Comparison of ENCODE assay signal across 15 mouse cellular contexts in genomic region chr2:27390325-27390724, GRCm38 (mm10). TPM values are rescaled to one million over a fixed set of nuclear protein-coding genes. Genes with fewer than 3 reads are reported as not detected.
DNase-seq lines count a peak whose midpoint lies in the region; ATAC-seq and TF ChIP-seq lines count a peak whose summit lies in the region.
"Had no signal": no experiment of that assay in that cellular context is flagged by ENCODE, and none has a peak within 500 bp of the region (broad histone marks: within the 10 kb centered on the region; RNA-seq: fewer than 3 reads in every experiment).

No protein-coding gene starts in this region.

- peaks cover 7% of the 10 kb centered on the region; the same call in 1 of the 2 replicates for H3K36me3 ChIP-seq in heart, embryonic 10.5 days
- H3K36me3 ChIP-seq in heart, adult 2 months (ENCODE audit: control insufficient read depth, insufficient read depth, low read length), result no peaks in the 10 kb centered on the region
- no peaks in the 10 kb centered on the region for H3K36me3 ChIP-seq in lung, postnatal 0 days (ENCODE audit: insufficient read depth, low read length)
- H3K36me3 ChIP-seq: G1E had no signal

- no peaks in the 10 kb centered on the region for H3K9me3 ChIP-seq in heart, embryonic 10.5 days
- H3K9me3 ChIP-seq in lung, postnatal 0 days (ENCODE audit: low read length), result no peaks in the 10 kb centered on the region
- H3K9me3 ChIP-seq: G1E; midbrain, embryonic 12.5 days; neural tube, embryonic 13.5 days had no signal

- no peak for TF ChIP-seq EP300 in heart, adult 2 months (IDR thresholded peaks at IDR 0.05; ENCODE audit: insufficient read depth, low read depth, low read length)
- no peak for TF ChIP-seq EP300 in lung, postnatal 0 days (IDR thresholded peaks at IDR 0.05)

- WGBS in heart, embryonic 10.5 days, result 53% methylated on average over 8 of the region's 8 CpGs
- WGBS in heart, adult 2 months, result 77% methylated on average over 8 of the region's 8 CpGs
- WGBS in lung, postnatal 0 days, result 59% methylated on average over 8 of the region's 8 CpGs

- H3K27me3 ChIP-seq in heart, embryonic 10.5 days (ENCODE audit: insufficient read depth, poor library complexity, severe bottlenecking), result no peaks in the 10 kb centered on the region; the same call in 1 of the 2 replicates
- no peaks in the 10 kb centered on the region for H3K27me3 ChIP-seq in heart, adult 2 months (ENCODE audit: control insufficient read depth, insufficient read depth, low read length)
- no peaks in the 10 kb centered on the region for H3K27me3 ChIP-seq in lung, postnatal 0 days (replicated peaks; ENCODE audit: insufficient read depth, low read length)
- H3K27me3 ChIP-seq: midbrain, embryonic 12.5 days; neural tube, embryonic 13.5 days had no signal

- H3K4me1 ChIP-seq in heart, embryonic 10.5 days, result peaks cover 73% of the 10 kb centered on the region
- H3K4me1 ChIP-seq in heart, adult 2 months (ENCODE audit: control insufficient read depth, insufficient read depth, low read length), result 0 out of 2 replicates have a peak, but pooled peaks cover 1% of the 10 kb centered on the region
- peaks cover 16% of the 10 kb centered on the region; the same call in 1 of the 2 replicates for H3K4me1 ChIP-seq in lung, postnatal 0 days (ENCODE audit: insufficient read depth, low read depth, low read length)

- no peaks in the 10 kb centered on the region for H3K79me2 ChIP-seq in heart, adult 2 months (replicated peaks; ENCODE audit: control insufficient read depth, insufficient read depth, low read length)

- no peak for DNase-seq in heart, embryonic 10.5 days (ENCODE audit: low spot score)
- DNase-seq in heart, adult 2 months, result no peak
- DNase-seq in lung, postnatal 0 days (ENCODE audit: low spot score), result no peak
- DNase-seq in lung, postnatal 4 days, result no peak
- DNase-seq in kidney, postnatal 25 days, result peak; percentile 60 to 87
- DNase-seq in yolk sac, embryonic 10.5 days (ENCODE audit: low spot score), result peak; percentile 79
- no peak for DNase-seq in urinary bladder, postnatal 14 days (ENCODE audit: low spot score)
- DNase-seq in c-Kit-positive CD71-positive TER-119-positive erythroid progenitor cells, embryonic 14.5 days (ENCODE audit: low spot score), result no peak
- DNase-seq: cerebellum, postnatal 25 days; gastrocnemius, postnatal 36 days; right cerebral cortex, postnatal 25 days; thymus, adult 2 months had no signal

- H3K9ac ChIP-seq in heart, adult 2 months (ENCODE audit: low read depth, low read length), result no peak overlapping the region
- no peak overlapping the region for H3K9ac ChIP-seq in lung, postnatal 0 days (replicated peaks; ENCODE audit: low read depth)
- H3K9ac ChIP-seq: midbrain, embryonic 12.5 days had no signal

- ATAC-seq in lung, postnatal 0 days, result peak; percentile 29

- TF ChIP-seq POLR2A in heart, adult 2 months (IDR thresholded peaks at IDR 0.05; ENCODE audit: insufficient read depth, low read depth, low read length), result no peak

- H3K4me3 ChIP-seq in heart, embryonic 10.5 days, result peak overlapping the region; percentile 16; the same call in 1 of the 2 replicates
- no peak overlapping the region for H3K4me3 ChIP-seq in heart, adult 2 months
- no peak overlapping the region for H3K4me3 ChIP-seq in lung, postnatal 0 days (ENCODE audit: low read depth, low read length)
- H3K4me3 ChIP-seq: midbrain, embryonic 12.5 days; neural tube, embryonic 13.5 days had no signal

- no peak overlapping the region for H3K4me2 ChIP-seq in lung, postnatal 0 days (replicated peaks; ENCODE audit: low read depth, low read length)
- H3K4me2 ChIP-seq: midbrain, embryonic 12.5 days; neural tube, embryonic 13.5 days had no signal

- intact Hi-C loops in heart, adult 2 months (cut with DNase I), result no loop called here

- H3K27ac ChIP-seq in heart, embryonic 10.5 days, result peak overlapping the region; percentile 56
- H3K27ac ChIP-seq in heart, adult 2 months, result no peak overlapping the region
- H3K27ac ChIP-seq in lung, postnatal 0 days (ENCODE audit: low read length), result peak overlapping the region; percentile 66

- TF ChIP-seq CTCF in heart, adult 2 months (IDR thresholded peaks at IDR 0.05), result no peak
- TF ChIP-seq CTCF in lung, postnatal 0 days (IDR thresholded peaks at IDR 0.05), result no peak

RNA-seq across cellular contexts. Expression of gene Vav2, which starts 36.5 kb away (rescaled TPM):
- polyA plus RNA-seq in heart, embryonic 10.5 days (2016; fragmentation: Nextera tagmentation; extraction: Ambion mirVana), result 5.1 and 8.1 TPM in 2 replicates
- 10 to 100 TPM; 11.3 to 12.5 TPM for total RNA-seq in heart, adult 2 months (2021)
- polyA plus RNA-seq in heart, adult 2 months (2012; rRNA removed), result 11.9 and 16.9 TPM in 2 replicates
- polyA plus RNA-seq in lung, postnatal 0 days (2015; fragmentation: Nextera tagmentation; extraction: Ambion mirVana), result 11.8 and 12.1 TPM in 2 replicates

RNA-seq across cellular contexts. Expression of gene Brd3os, which starts 51.8 kb away (rescaled TPM):
- polyA plus RNA-seq in heart, embryonic 10.5 days (2016; fragmentation: Nextera tagmentation; extraction: Ambion mirVana), result 2.3 and 3.3 TPM in 2 replicates
- under 1 TPM; 0.65 to 0.98 TPM for total RNA-seq in heart, adult 2 months (2021)
- polyA plus RNA-seq in heart, adult 2 months (2012; rRNA removed), result 3.9 TPM in 2 replicates
- 3.4 and 3.8 TPM in 2 replicates for polyA plus RNA-seq in lung, postnatal 0 days (2015; fragmentation: Nextera tagmentation; extraction: Ambion mirVana)

Comparison
In these comparisons a context has a peak if more than half of its experiments do, and no peak if none do; other contexts are left out.
1. DNase-seq: peak in kidney, postnatal 25 days (2 of 2) and yolk sac, embryonic 10.5 days (single experiment); none in heart, embryonic 10.5 days (single experiment), heart, adult 2 months (0 of 2), lung, postnatal 0 days (single experiment), lung, postnatal 4 days (0 of 2), urinary bladder, postnatal 14 days (single experiment) and c-Kit-positive CD71-positive TER-119-positive erythroid progenitor cells, embryonic 14.5 days (single experiment).